Mouse (Mus musculus) spleen, postnatal 0 days (tissue): ENCODE data around the gene Rasa1. TPM values are rescaled to one million over a fixed set of nuclear protein-coding genes. Genes with fewer than 3 reads are reported as not detected.

ENCODE experiments used
- polyA plus RNA-seq: library from polyadenylated mRNA; unstranded; fragments of >200 nt; fragmentation: Nextera tagmentation; extraction: Ambion mirVana; gene quantifications from 2 replicates; pipeline ENCODE4 v1.2.1, GENCODE M21; 2015

Gene Rasa1
- 22.7 and 25.7 TPM in 2 replicates for polyA plus RNA-seq

DNA sequence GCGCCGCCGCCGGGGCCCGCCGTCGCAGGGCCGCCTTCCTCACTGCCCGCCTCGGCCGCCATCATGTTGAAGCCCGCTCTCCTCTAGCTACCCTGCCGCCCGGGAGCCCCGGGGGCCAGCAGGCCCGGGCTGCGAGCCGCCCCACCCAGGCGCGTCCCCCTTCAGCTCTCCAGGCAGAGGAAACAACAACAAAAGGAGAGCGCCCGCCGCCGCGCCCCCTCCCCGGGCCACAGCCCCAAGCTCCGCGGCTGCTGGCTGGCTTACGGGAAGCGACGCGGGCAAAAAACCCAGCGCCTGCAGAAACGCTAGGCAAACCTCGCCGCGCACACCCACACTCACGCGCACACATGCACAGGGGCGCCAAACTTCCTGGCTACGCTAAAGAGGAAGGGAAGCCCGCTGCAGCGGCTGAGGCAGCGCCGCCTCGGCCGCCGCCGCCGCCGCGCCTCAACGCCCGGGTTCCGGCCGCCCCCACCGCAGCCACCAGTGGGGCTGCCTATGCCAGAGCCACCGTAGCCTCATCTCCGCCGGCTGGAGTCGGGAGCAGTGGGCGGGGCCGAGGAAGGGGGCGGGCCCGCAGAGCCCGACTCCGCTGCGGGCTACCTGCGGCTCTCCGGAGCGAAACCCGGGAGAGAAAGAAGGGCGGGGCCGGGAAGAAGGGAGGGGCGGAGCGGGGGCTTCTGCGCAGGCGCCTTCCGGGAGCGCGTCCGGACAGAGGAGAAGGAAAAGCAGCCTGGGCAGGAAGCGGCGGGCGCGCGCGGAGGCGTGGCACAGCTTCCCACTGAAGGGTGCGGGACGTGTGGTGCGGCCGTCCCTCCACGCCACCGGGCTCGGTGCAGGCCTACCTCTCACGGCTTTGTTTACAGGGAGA lies at the start of gene Rasa1:
Rasa1 (minus strand) TSS at position 288 of the 871 bp plus-strand sequence.

GRCm38 (mm10) chr13:85188903-85189643 lies 99.9 kb downstream of the Rasa1 start, which contains the start of gene Ccnh:
Gene Ccnh (plus strand): TSS chr13:85189408.

Other genes starting within 250 kb of the Rasa1 start
- gene Ccnh, start 99.7 kb downstream of the Rasa1 start, polyA plus RNA-seq = 74.0 and 77.5 TPM in 2 replicates